In genomic region chr2:31282266-31282665, GRCm38 (mm10) we compare ENCODE assay signal across 9 mouse cellular contexts. TPM values are rescaled to one million over a fixed set of nuclear protein-coding genes. Genes with fewer than 3 reads are reported as not detected.
A peak's percentile ranks its signal among the peaks of the same experiment; 100 is the strongest.
DNase-seq lines count a peak whose midpoint lies in the region.
"Had no signal": no experiment of that assay in that cellular context is flagged by ENCODE, and none has a peak within 500 bp of the region (broad histone marks: within the 10 kb centered on the region; RNA-seq: fewer than 3 reads in every experiment).

No protein-coding gene starts in this region.

- intact Hi-C loops in left cerebral cortex, postnatal 4 days (cut with DNase I) = no loop called here
- intact Hi-C loops in left cerebral cortex, postnatal 36 days (cut with DNase I) = no loop called here

- peak; percentile 35 for DNase-seq in embryo, embryonic 10.5 days (ENCODE audit: low spot score)
- DNase-seq in embryo, embryonic 10 days (ENCODE audit: low spot score) = no peak
- peak; percentile 33 for DNase-seq in left cerebral cortex, postnatal 4 days
- no peak for DNase-seq in left cerebral cortex, postnatal 36 days (ENCODE audit: low spot score in 2 of 2)
- DNase-seq in ES-CJ7 (ENCODE audit: low read depth, low spot score) = peak; percentile 59
- DNase-seq in cerebellum, postnatal 25 days = peak; percentile 60 to 69
- DNase-seq in gastrocnemius, postnatal 10 days = no peak
- no peak for DNase-seq in kidney, adult 11 months
- DNase-seq: gastrocnemius, postnatal 25 days had no signal

RNA-seq across cellular contexts. Expression of gene Hmcn2, which starts 31.9 kb away (rescaled TPM):
- total RNA-seq in left cerebral cortex, postnatal 4 days (2021) = under 1 TPM; 0.42 to 0.72 TPM
- under 1 TPM; 0.54 TPM for total RNA-seq in left cerebral cortex, postnatal 36 days (2021)
- total RNA-seq in gastrocnemius, postnatal 10 days (2021) = 10 to 100 TPM; 38.8 to 50.5 TPM

RNA-seq across cellular contexts. Expression of gene Ncs1, which starts 36.6 kb away (rescaled TPM):
- total RNA-seq in left cerebral cortex, postnatal 4 days (2021) = 100 to 1,000 TPM; 161 to 162 TPM
- total RNA-seq in left cerebral cortex, postnatal 36 days (2021) = 100 to 1,000 TPM; 210 to 221 TPM
- total RNA-seq in gastrocnemius, postnatal 10 days (2021) = 10 to 100 TPM; 17.6 to 18.6 TPM

Comparison
In these comparisons a context has a peak if more than half of its experiments do, and no peak if none do; other contexts are left out.
1. DNase-seq: peak in embryo, embryonic 10.5 days (single experiment), left cerebral cortex, postnatal 4 days (single experiment), ES-CJ7 (single experiment) and cerebellum, postnatal 25 days (2 of 2); none in embryo, embryonic 10 days (single experiment), left cerebral cortex, postnatal 36 days (0 of 2), gastrocnemius, postnatal 10 days (single experiment) and kidney, adult 11 months (single experiment).
2. RNA of gene Hmcn2, which starts 31.9 kb away (total RNA-seq): 38.8 to 50.5 TPM in gastrocnemius, postnatal 10 days; 0.42 to 0.72 TPM in left cerebral cortex, postnatal 4 days and 0.54 TPM in left cerebral cortex, postnatal 36 days; every median in the first group is over 10 times any median in the second.
3. RNA of gene Ncs1, which starts 36.6 kb away (total RNA-seq): 210 to 221 TPM in left cerebral cortex, postnatal 36 days and 161 to 162 TPM in left cerebral cortex, postnatal 4 days; 17.6 to 18.6 TPM in gastrocnemius, postnatal 10 days; every median in the first group is over 4 times any median in the second.